Mouse (Mus musculus) thymus, adult 2 months (tissue): Measurements from ENCODE around the gene Zscan10. TPM values are rescaled to one million over a fixed set of nuclear protein-coding genes. Genes with fewer than 3 reads are reported as not detected.

Experiments
- DNase-seq: peaks from one replicate; pipeline ENCODE4 v3.0.0; 2021
- H3K27ac ChIP-seq: fragments of 200-500 bp; 2 replicates; pipeline ENCODE4 v1.5.1; 2012; ENCODE audit warnings: low read length, control low read depth; ENCODE audit not compliant: control insufficient read depth, insufficient read depth
- H3K27me3 ChIP-seq: fragments of 200-500 bp; 2 replicates; pipeline ENCODE4 v1.6.1; 2012; ENCODE audit warnings: mild to moderate bottlenecking, low read length, moderate library complexity, mixed read lengths; ENCODE audit not compliant: control insufficient read depth, insufficient read depth
- H3K36me3 ChIP-seq: fragments of 200-500 bp; 2 replicates; pipeline ENCODE4 v1.6.1; 2012; ENCODE audit warnings: mild to moderate bottlenecking, low read length, moderate library complexity; ENCODE audit not compliant: control insufficient read depth, insufficient read depth
- H3K4me1 ChIP-seq: fragments of 200-500 bp; replicated peaks from 2 replicates; pipeline ENCODE4 v1.6.1; 2012; ENCODE audit warnings: low read length; ENCODE audit not compliant: control insufficient read depth, insufficient read depth
- H3K4me3 ChIP-seq: fragments of 200-500 bp; 2 replicates; pipeline ENCODE4 v1.5.1; 2012; ENCODE audit warnings: mild to moderate bottlenecking, low read length, control low read depth, moderate library complexity; ENCODE audit not compliant: control insufficient read depth, insufficient read depth
- CTCF ChIP-seq: fragments of 200-500 bp; IDR thresholded peaks from 2 replicates; pipeline ENCODE4 v1.5.1; 2012; ENCODE audit warnings: mild to moderate bottlenecking, control low read depth, low read length, moderate library complexity, borderline replicate concordance; ENCODE audit not compliant: control insufficient read depth, poor library complexity, insufficient read depth; ENCODE audit errors: extremely low read depth
- POLR2A ChIP-seq: fragments of 200-500 bp; IDR thresholded peaks from 2 replicates; pipeline ENCODE4 v1.6.1; 2012; ENCODE audit warnings: mild to moderate bottlenecking, low read length, control low read depth, moderate library complexity; ENCODE audit not compliant: control insufficient read depth, poor library complexity, insufficient read depth; ENCODE audit errors: extremely low read depth
- WGBS: fragments of 180-500 bp; shearing (Covaris S2); methylation state at CpG from one replicate; pipeline ENCODE4 v1.1.7; 2018; 5-methylcytosine and 5-hydroxymethylcytosine counted together
- polyA plus RNA-seq: library from polyadenylated mRNA; depleted of rRNA; stranded (reverse); fragments of >200 nt; gene quantifications from 2 replicates; pipeline ENCODE4 v1.2.3, GENCODE M21; 2012; rRNA removed

The Zscan10 gene
- polyA plus RNA-seq, 1 experiment: 0.18 TPM

DNA sequence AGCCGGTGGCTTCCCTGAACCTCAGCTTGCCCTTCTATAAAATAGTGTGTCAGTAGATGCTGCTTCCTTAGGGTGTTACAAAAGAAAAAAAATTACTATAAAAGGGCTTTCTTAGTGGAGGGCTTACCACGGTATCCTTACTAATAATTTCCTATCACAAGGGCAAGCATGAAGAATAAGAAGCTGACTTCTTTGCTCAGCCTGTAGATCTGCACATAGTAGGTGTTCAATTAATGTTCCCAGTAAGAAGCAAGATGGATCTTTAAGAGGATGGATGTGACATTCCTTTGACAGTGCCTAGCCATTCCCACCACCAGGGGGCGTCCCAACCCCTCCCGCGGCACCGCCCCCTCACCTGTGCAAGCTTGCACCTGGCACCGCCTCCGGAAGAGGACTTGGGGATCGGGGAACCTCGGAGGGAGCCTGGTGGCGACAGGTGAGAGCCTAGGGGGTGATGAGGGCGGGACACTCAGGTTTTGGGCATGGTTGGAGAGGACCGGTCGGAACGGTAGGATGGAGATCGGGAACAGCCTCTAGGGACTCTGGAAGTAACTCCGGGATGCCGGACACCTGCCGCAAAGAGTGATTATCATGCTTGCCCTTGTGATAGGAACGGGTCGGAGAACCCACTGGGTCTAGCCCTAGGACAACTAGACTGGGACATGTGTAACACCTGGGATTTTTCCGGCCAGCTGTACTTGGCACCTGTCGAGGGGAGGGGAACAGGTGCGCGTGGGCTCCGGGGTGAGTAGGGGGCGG, 59.6 kb downstream of the Zscan10 start, which contains the start of gene Bicdl2:
Gene Bicdl2 (plus strand): TSS at position 390 of the 759 bp plus-strand sequence.
- H3K4me3 ChIP-seq: no peak within 1 kb of the TSS
- H3K27me3 ChIP-seq: peaks cover 5% of the 10 kb centered on the region; the same call in 1 of the 2 replicates
- 8% methylated on average over 27 of the region's 27 CpGs for WGBS
- peak; percentile 36 for DNase-seq
- no peak for TF ChIP-seq POLR2A
- TF ChIP-seq CTCF: peak; percentile 79; the same call in 1 of the 2 replicates
- H3K4me1 ChIP-seq: peaks cover 10% of the 10 kb centered on the region; the same call in 1 of the 2 replicates
- no peak within 1 kb of the TSS for H3K27ac ChIP-seq
- H3K36me3 ChIP-seq: no peaks in the 10 kb centered on the region

Other genes starting within 250 kb of the Zscan10 start
- gene Vmn2r116, start 216.3 kb upstream of the Zscan10 start, polyA plus RNA-seq: not detected in 2 replicates
- gene Vmn2r117, start 121.2 kb upstream of the Zscan10 start, polyA plus RNA-seq: not detected in 2 replicates
- gene Zfp213, start 36.6 kb upstream of the Zscan10 start, polyA plus RNA-seq: 23.5 and 24.4 TPM in 2 replicates
- gene Zfp13, start 1.4 kb upstream of the Zscan10 start, polyA plus RNA-seq: 2.5 and 3.0 TPM in 2 replicates
- 7.2 and 7.4 TPM in 2 replicates for gene Mmp25, start 44.4 kb downstream of the Zscan10 start, polyA plus RNA-seq
- gene Bicdl2, start 59.6 kb downstream of the Zscan10 start, polyA plus RNA-seq: 0.43 and 0.49 TPM in 2 replicates
- gene Hcfc1r1, start 72.7 kb downstream of the Zscan10 start, polyA plus RNA-seq: 143 and 192 TPM in 2 replicates
- gene Thoc6, start 73.0 kb downstream of the Zscan10 start, polyA plus RNA-seq: 78.3 and 84.5 TPM in 2 replicates
- 10.2 and 11.4 TPM in 2 replicates for gene Tnfrsf12a, start 76.6 kb downstream of the Zscan10 start, polyA plus RNA-seq
- 0.47 and 0.51 TPM in 2 replicates for gene Cldn6, start 78.4 kb downstream of the Zscan10 start, polyA plus RNA-seq
- 1.1 and 1.9 TPM in 2 replicates for gene Cldn9, start 83.2 kb downstream of the Zscan10 start, polyA plus RNA-seq
- gene 1520401A03Rik, start 121.9 kb downstream of the Zscan10 start, polyA plus RNA-seq: 0.19 and 0.27 TPM in 2 replicates
- gene Pkmyt1, start 125.5 kb downstream of the Zscan10 start, polyA plus RNA-seq: 145 and 182 TPM in 2 replicates
- 12.4 and 13.2 TPM in 2 replicates for gene Paqr4, start 140.0 kb downstream of the Zscan10 start, polyA plus RNA-seq
- gene Kremen2, start 145.0 kb downstream of the Zscan10 start, polyA plus RNA-seq: 2.8 and 3.8 TPM in 2 replicates
- 32.0 and 33.6 TPM in 2 replicates for gene Flywch1, start 170.7 kb downstream of the Zscan10 start, polyA plus RNA-seq
- gene Flywch2, start 185.2 kb downstream of the Zscan10 start, polyA plus RNA-seq: 2.3 and 4.0 TPM in 2 replicates
- gene Srrm2, start 189.7 kb downstream of the Zscan10 start, polyA plus RNA-seq: 874 and 1,056 TPM in 2 replicates
- 639 and 815 TPM in 2 replicates for gene Elob, start 228.3 kb downstream of the Zscan10 start, polyA plus RNA-seq
- 1.6 and 2.8 TPM in 2 replicates for gene Prss33, start 235.2 kb downstream of the Zscan10 start, polyA plus RNA-seq
- gene Prss32, start 243.0 kb downstream of the Zscan10 start, polyA plus RNA-seq: 0.51 and 0.65 TPM in 2 replicates
- gene Prss41, start 243.3 kb downstream of the Zscan10 start, polyA plus RNA-seq: 0.34 and 0.59 TPM in 2 replicates